Mouse (Mus musculus): ENCODE results near the gene Zdhhc17. TPM values are rescaled to one million over a fixed set of nuclear protein-coding genes. Genes with fewer than 3 reads are reported as not detected.
A peak's percentile ranks its signal among the peaks of the same experiment; 100 is the strongest.

Zdhhc17 gene
- polyA plus RNA-seq, 1 experiment from 2014 or later, result 34.2 TPM

- Histone ChIP-seq H3K36me3 (ENCODE audit: control insufficient read depth, insufficient read depth, low read length) (no peaks in the 10 kb centered on the region; the same call in 1 of the 2 replicates), H3K4me1 (ENCODE audit: control insufficient read depth, insufficient read depth, low read length) (peaks cover 9% of the 10 kb centered on the region; the same call in 1 of the 2 replicates), H3K4me3 (ENCODE audit: low read depth, low read length) (no peak overlapping the region), H3K4me2 (replicated peaks; ENCODE audit: low read depth, low read length) (no peak overlapping the region), H3K9ac (replicated peaks; ENCODE audit: low read depth, low read length) (no peak overlapping the region), H3K9me3 (ENCODE audit: control insufficient read depth, low read depth, low read length) (no peaks in the 10 kb centered on the region), H3K27me3 (ENCODE audit: control insufficient read depth, insufficient read depth, low read length) (no peaks in the 10 kb centered on the region), H3K27ac (ENCODE audit: low read length) (no peak overlapping the region)
- no peak for ATAC-seq (ENCODE audit: insufficient number of reproducible peaks, insufficient read depth, low FRiP score, low read depth)
- 41% methylated on average over 5 of the region's 5 CpGs for WGBS
Measured at GRCm38 (mm10) chr10:110994761-110995160, 15.2 kb downstream of the Zdhhc17 start.

GRCm38 (mm10) chr10:110993249-110993648 lies 16.7 kb downstream of the Zdhhc17 start:
- Histone ChIP-seq H3K4me3 (ENCODE audit: low read depth, low read length) (no peak overlapping the region), H3K27me3 (ENCODE audit: control insufficient read depth, insufficient read depth, low read length) (no peaks in the 10 kb centered on the region), H3K27ac (ENCODE audit: low read length) (no peak overlapping the region), H3K36me3 (ENCODE audit: control insufficient read depth, insufficient read depth, low read length) (no peaks in the 10 kb centered on the region; the same call in 1 of the 2 replicates), H3K4me2 (replicated peaks; ENCODE audit: low read depth, low read length) (no peak overlapping the region), H3K9ac (replicated peaks; ENCODE audit: low read depth, low read length) (no peak overlapping the region), H3K9me3 (ENCODE audit: control insufficient read depth, low read depth, low read length) (no peaks in the 10 kb centered on the region), H3K4me1 (ENCODE audit: control insufficient read depth, insufficient read depth, low read length) (peaks cover 9% of the 10 kb centered on the region; the same call in 1 of the 2 replicates)
- 44% methylated on average over 5 of the region's 5 CpGs for WGBS
- ATAC-seq (ENCODE audit: insufficient number of reproducible peaks, insufficient read depth, low FRiP score, low read depth), result no peak

GRCm38 (mm10) chr10:110992047-110992431 lies 17.9 kb downstream of the Zdhhc17 start:
- Histone ChIP-seq H3K4me3 (ENCODE audit: low read depth, low read length) (no peak overlapping the region), H3K9ac (replicated peaks; ENCODE audit: low read depth, low read length) (no peak overlapping the region), H3K9me3 (ENCODE audit: control insufficient read depth, low read depth, low read length) (no peaks in the 10 kb centered on the region), H3K27me3 (ENCODE audit: control insufficient read depth, insufficient read depth, low read length) (no peaks in the 10 kb centered on the region), H3K27ac (ENCODE audit: low read length) (no peak overlapping the region), H3K4me1 (ENCODE audit: control insufficient read depth, insufficient read depth, low read length) (peaks cover 9% of the 10 kb centered on the region; the same call in 1 of the 2 replicates), H3K36me3 (ENCODE audit: control insufficient read depth, insufficient read depth, low read length) (no peaks in the 10 kb centered on the region; the same call in 1 of the 2 replicates), H3K4me2 (replicated peaks; ENCODE audit: low read depth, low read length) (no peak overlapping the region)
- ATAC-seq (ENCODE audit: insufficient number of reproducible peaks, insufficient read depth, low FRiP score, low read depth), result peak; percentile 58; the same call in 1 of the 2 replicates
- WGBS, result 33% methylated on average over 9 of the region's 9 CpGs

- WGBS, result 65% methylated on average over 6 of the region's 6 CpGs
- no peak for ATAC-seq (ENCODE audit: insufficient number of reproducible peaks, insufficient read depth, low FRiP score, low read depth)
Measured at GRCm38 (mm10) chr10:110991307-110992046, 18.5 kb downstream of the Zdhhc17 start.

GRCm38 (mm10) chr10:110989729-110990128 lies 20.2 kb downstream of the Zdhhc17 start:
- Histone ChIP-seq H3K9me3 (ENCODE audit: control insufficient read depth, low read depth, low read length) (no peaks in the 10 kb centered on the region), H3K4me1 (ENCODE audit: control insufficient read depth, insufficient read depth, low read length) (peaks cover 9% of the 10 kb centered on the region; the same call in 1 of the 2 replicates), H3K4me2 (replicated peaks; ENCODE audit: low read depth, low read length) (no peak overlapping the region), H3K9ac (replicated peaks; ENCODE audit: low read depth, low read length) (no peak overlapping the region), H3K27me3 (ENCODE audit: control insufficient read depth, insufficient read depth, low read length) (no peaks in the 10 kb centered on the region), H3K36me3 (ENCODE audit: control insufficient read depth, insufficient read depth, low read length) (no peaks in the 10 kb centered on the region; the same call in 1 of the 2 replicates), H3K27ac (ENCODE audit: low read length) (no peak overlapping the region), H3K4me3 (ENCODE audit: low read depth, low read length) (no peak overlapping the region)
- ATAC-seq (ENCODE audit: insufficient number of reproducible peaks, insufficient read depth, low FRiP score, low read depth), result no peak
- whole genome bisulfite sequencing, result 62% methylated on average over 2 of the region's 2 CpGs

More at GRCm38 (mm10) chr10:110991307-110992046, 18.5 kb downstream of the Zdhhc17 start:
- Histone ChIP-seq H3K9me3 (ENCODE audit: control insufficient read depth, low read depth, low read length) (no peaks in the 10 kb centered on the region), H3K4me2 (replicated peaks; ENCODE audit: low read depth, low read length) (no peak overlapping the region), H3K27ac (ENCODE audit: low read length) (no peak overlapping the region), H3K4me3 (ENCODE audit: low read depth, low read length) (no peak overlapping the region), H3K27me3 (ENCODE audit: control insufficient read depth, insufficient read depth, low read length) (no peaks in the 10 kb centered on the region), H3K4me1 (ENCODE audit: control insufficient read depth, insufficient read depth, low read length) (peaks cover 9% of the 10 kb centered on the region; the same call in 1 of the 2 replicates), H3K9ac (replicated peaks; ENCODE audit: low read depth, low read length) (no peak overlapping the region), H3K36me3 (ENCODE audit: control insufficient read depth, insufficient read depth, low read length) (no peaks in the 10 kb centered on the region; the same call in 1 of the 2 replicates)

GRCm38 (mm10) chr10:110986682-110987081 lies 23.3 kb downstream of the Zdhhc17 start:
- H3K4me2 ChIP-seq (replicated peaks; ENCODE audit: low read depth, low read length), result no peak overlapping the region
- WGBS, result 93% methylated on average over 17 of the region's 17 CpGs
- H3K36me3 ChIP-seq (ENCODE audit: control insufficient read depth, insufficient read depth, low read length), result no peaks in the 10 kb centered on the region; the same call in 1 of the 2 replicates
- peaks cover 2% of the 10 kb centered on the region; the same call in 1 of the 2 replicates for H3K4me1 ChIP-seq (ENCODE audit: control insufficient read depth, insufficient read depth, low read length)
- ATAC-seq (ENCODE audit: insufficient number of reproducible peaks, insufficient read depth, low FRiP score, low read depth), result no peak
- no peaks in the 10 kb centered on the region for H3K27me3 ChIP-seq (ENCODE audit: control insufficient read depth, insufficient read depth, low read length)
- no peak overlapping the region for H3K27ac ChIP-seq (ENCODE audit: low read length)
- no peaks in the 10 kb centered on the region for H3K9me3 ChIP-seq (ENCODE audit: control insufficient read depth, low read depth, low read length)
- H3K4me3 ChIP-seq (ENCODE audit: low read depth, low read length), result no peak overlapping the region
- H3K9ac ChIP-seq (replicated peaks; ENCODE audit: low read depth, low read length), result no peak overlapping the region

- Histone ChIP-seq H3K27me3 (ENCODE audit: control insufficient read depth, insufficient read depth, low read length) (no peaks in the 10 kb centered on the region), H3K4me1 (ENCODE audit: control insufficient read depth, insufficient read depth, low read length) (no peaks in the 10 kb centered on the region), H3K27ac (ENCODE audit: low read length) (no peak overlapping the region), H3K36me3 (ENCODE audit: control insufficient read depth, insufficient read depth, low read length) (peaks cover 9% of the 10 kb centered on the region; the same call in 1 of the 2 replicates), H3K9me3 (ENCODE audit: control insufficient read depth, low read depth, low read length) (no peaks in the 10 kb centered on the region), H3K9ac (replicated peaks; ENCODE audit: low read depth, low read length) (no peak overlapping the region), H3K4me2 (replicated peaks; ENCODE audit: low read depth, low read length) (no peak overlapping the region), H3K4me3 (ENCODE audit: low read depth, low read length) (no peak overlapping the region)
- 75% methylated on average over 4 of the region's 4 CpGs for WGBS
- ATAC-seq (ENCODE audit: insufficient number of reproducible peaks, insufficient read depth, low FRiP score, low read depth), result no peak
Measured at GRCm38 (mm10) chr10:110982771-110983170, 27.2 kb downstream of the Zdhhc17 start.

- H3K27ac ChIP-seq (ENCODE audit: low read length), result no peak overlapping the region
- H3K4me1 ChIP-seq (ENCODE audit: control insufficient read depth, insufficient read depth, low read length), result no peaks in the 10 kb centered on the region
- no peak for ATAC-seq (ENCODE audit: insufficient number of reproducible peaks, insufficient read depth, low FRiP score, low read depth)
- H3K36me3 ChIP-seq (ENCODE audit: control insufficient read depth, insufficient read depth, low read length), result peaks cover 9% of the 10 kb centered on the region; the same call in 1 of the 2 replicates
- 86% methylated on average over 6 of the region's 6 CpGs for WGBS
- no peak overlapping the region for H3K4me2 ChIP-seq (replicated peaks; ENCODE audit: low read depth, low read length)
- H3K27me3 ChIP-seq (ENCODE audit: control insufficient read depth, insufficient read depth, low read length), result no peaks in the 10 kb centered on the region
- H3K9ac ChIP-seq (replicated peaks; ENCODE audit: low read depth, low read length), result no peak overlapping the region
- H3K9me3 ChIP-seq (ENCODE audit: control insufficient read depth, low read depth, low read length), result no peaks in the 10 kb centered on the region
- no peak overlapping the region for H3K4me3 ChIP-seq (ENCODE audit: low read depth, low read length)
Measured at GRCm38 (mm10) chr10:110980441-110980840, 29.5 kb downstream of the Zdhhc17 start.

Measured in stomach, embryonic 14.5 days (tissue).